Mouse (Mus musculus): ENCODE results near the gene Ctdspl.

The Ctdspl gene

DNA sequence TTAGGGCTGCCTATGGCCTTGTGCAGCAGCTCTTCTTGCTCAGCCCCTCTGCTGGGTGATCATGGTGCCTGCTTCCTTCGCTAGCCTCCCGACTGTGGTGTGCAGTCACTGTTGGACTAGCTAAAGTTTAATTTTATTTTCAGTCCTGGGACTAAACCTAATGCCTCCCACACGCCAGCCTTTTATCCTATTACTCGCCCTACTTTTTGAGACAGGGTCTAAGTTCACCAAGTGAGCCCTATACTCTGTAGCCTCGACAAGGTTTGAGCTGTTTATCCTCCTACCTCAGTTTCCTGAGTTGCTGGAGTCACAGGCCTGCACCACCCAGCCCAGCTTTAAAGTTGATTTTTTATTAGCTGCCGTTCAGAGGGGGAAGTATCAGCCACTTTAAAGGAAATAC is 99.0 kb downstream of the Ctdspl start:
- no peak for DNase-seq (ENCODE audit: low read depth in 2 of 2, low spot score in 2 of 2)

GRCm38 (mm10) chr9:119025832-119026331 is 99.6 kb downstream of the Ctdspl start:
- DNase-seq (ENCODE audit: low read depth in 2 of 2, low spot score in 2 of 2), result no peak

- DNase-seq (ENCODE audit: low read depth in 2 of 2, low spot score in 2 of 2), result no peak
Measured at GRCm38 (mm10) chr9:119027337-119027736, 101.1 kb downstream of the Ctdspl start.

DNA sequence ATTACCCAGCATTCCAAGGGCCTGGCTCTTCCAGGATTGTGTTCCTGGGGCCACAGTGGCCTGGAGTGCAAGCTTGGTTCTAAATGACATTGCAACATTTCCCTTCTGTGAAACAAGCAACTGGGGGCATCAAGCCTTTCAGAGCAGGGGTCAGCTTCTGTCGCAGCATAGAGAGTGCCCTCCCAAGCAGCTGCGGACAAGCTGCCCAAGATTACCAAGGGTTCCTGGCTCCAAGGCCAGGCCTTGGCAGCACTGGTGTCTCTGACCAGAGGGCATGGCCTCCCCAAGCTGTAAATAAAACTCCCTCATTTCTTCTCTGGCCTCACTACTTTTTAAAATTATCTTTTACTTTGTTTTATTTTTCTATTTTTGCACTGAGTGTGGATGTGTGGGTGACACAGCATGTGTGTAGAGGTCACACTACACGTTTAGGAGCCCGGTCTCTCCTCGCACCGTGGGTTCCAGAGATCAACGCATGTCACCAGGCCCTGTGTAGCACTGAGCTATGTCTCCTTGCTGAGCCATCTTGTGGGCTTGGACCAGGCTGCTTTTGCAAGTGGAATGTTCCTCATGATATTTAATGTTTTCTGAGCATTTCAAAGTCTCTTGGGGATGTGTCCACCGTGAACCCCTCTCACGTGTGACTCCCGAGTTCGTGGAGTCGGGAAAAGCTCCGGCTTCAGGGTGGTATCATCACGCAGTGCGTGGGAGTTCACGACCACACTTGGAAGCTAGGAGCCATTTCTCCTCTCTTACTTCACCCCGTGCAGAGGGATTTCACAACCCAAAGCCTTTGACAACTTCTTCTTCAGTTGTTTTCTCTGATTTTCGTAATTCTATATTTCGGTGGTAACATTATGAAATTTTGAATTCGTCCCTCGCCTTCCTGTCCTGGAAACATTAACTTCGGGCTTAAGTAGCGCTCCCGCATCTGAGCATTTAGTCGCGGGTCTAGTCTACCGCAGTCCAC is 102.3 kb downstream of the Ctdspl start:
- DNase-seq (ENCODE audit: low read depth in 2 of 2, low spot score in 2 of 2), result no peak

DNA sequence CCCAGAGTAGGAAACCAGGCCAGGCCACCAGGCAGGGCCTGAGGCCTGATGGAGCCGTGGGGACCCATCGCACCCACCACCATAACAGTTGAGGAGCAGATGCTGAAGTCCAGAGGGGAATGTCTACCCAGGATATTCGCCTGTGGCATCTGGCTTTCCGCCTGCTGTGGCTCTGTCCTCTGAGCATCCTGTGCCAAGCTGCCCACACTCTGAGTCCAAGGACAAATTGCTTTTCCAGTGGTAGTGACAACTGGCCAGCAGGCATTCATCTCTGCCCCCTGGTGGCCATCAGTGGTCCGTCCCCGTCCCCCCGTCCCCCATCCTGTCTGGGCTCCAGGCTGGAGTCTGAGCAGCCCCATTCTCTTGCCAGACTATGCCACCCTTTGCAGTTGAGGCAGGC is 103.3 kb downstream of the Ctdspl start:
- DNase-seq (ENCODE audit: low read depth in 2 of 2, low spot score in 2 of 2), result no peak

DNA sequence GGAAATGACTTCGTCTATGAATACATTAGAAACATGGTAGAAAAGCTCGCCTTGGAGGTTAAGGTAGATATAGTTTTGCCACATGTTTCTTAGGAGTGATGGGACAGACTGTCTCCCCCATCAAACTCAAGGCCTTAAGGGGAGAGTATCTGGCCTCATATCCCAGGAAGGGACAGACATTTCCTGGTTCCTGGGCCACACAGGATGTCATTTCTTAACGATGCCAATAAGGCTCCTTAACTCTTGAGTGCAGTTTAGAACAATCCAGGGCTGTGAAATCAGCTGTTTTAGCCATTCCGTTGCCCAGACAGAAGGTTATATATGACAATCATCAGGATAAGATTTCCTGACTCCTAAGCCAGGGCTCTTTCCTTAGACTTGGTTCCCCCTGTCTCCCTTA is 104.8 kb downstream of the Ctdspl start:
- DNase-seq (ENCODE audit: low read depth in 2 of 2, low spot score in 2 of 2), result no peak

DNA sequence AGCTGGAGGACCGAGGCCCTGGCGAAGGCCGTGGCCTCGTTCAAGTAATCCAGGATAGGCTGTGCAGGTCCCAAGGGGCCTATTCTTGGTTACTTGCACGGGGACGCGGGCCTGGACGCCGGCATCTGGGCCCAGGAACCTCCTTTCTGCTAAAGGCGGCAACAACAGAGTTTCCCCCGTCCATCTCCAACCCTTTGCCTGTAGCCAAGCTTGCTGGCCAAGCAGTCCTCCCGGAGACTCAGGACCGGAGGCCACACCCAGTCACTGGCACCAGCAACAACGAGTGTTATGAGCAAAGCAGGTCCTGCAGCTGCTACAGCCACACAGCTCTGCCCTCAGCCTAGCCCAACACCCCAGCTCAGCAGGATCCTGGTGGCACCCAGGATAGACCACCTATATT is 105.5 kb downstream of the Ctdspl start:
- DNase-seq (ENCODE audit: low read depth in 2 of 2, low spot score in 2 of 2), result no peak

- DNase-seq (ENCODE audit: low read depth in 2 of 2, low spot score in 2 of 2), result no peak
Measured at GRCm38 (mm10) chr9:119032538-119032937, 106.3 kb downstream of the Ctdspl start.

- DNase-seq (ENCODE audit: low read depth in 2 of 2, low spot score in 2 of 2), result no peak
Measured at GRCm38 (mm10) chr9:119033111-119033921, 107.1 kb downstream of the Ctdspl start.

- no peak for DNase-seq (ENCODE audit: low read depth in 2 of 2, low spot score in 2 of 2)
Measured at GRCm38 (mm10) chr9:119034069-119034468, 107.8 kb downstream of the Ctdspl start.

DNA sequence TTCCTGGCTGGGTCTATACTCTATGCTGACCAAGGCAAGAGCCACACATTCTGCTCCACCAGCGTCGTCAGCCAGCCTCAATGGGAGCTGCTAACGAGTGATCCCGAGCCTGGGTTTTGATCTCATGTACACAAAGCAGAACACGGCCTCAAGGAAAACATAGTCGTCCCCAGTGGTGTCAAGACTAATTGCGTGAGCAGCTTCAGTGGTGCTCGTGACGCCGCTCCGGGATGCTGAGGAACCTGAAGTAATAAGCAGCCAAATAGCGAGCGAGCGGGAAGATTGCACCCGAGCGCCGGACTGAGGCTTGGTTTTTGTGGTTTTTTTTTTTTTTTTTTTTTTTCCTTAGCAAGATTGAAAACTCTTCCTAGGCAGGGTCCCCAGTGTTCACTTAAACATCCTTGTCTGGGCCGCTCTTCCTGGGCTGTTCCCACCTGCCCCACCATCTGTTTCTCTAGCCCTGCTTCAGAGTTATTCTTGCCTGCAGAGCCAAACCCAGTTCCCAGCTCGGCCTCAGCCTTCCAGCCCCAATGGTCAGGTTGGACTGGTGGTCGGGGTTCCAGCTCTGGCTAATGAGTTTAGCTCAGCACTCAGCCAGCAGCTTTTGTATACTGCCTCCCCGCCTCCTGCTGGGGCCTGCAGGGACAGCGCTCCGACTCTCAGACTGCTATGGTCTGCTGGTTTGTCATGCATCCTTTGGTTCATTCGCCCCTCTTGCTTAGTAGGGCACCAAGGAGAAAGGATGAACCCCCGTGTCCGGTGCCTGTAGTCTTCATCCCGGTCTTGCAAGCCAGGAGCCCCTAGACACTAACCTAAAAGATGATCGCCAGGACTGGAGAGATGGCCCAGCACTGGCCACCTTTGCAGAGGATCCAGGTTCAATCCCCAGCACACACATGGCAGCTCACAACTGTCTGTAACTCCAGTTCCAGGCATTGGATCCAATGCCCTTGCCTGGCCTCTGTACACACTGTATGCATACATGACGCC is 108.7 kb downstream of the Ctdspl start:
- DNase-seq (ENCODE audit: low read depth in 2 of 2, low spot score in 2 of 2), result no peak

- DNase-seq (ENCODE audit: low read depth in 2 of 2, low spot score in 2 of 2), result no peak
Measured at GRCm38 (mm10) chr9:119035836-119036235, 109.6 kb downstream of the Ctdspl start.

- DNase-seq (ENCODE audit: low read depth in 2 of 2, low spot score in 2 of 2), result no peak
Measured at GRCm38 (mm10) chr9:119037076-119037730, 111.0 kb downstream of the Ctdspl start.

- no peak for DNase-seq (ENCODE audit: low read depth in 2 of 2, low spot score in 2 of 2)
Measured at GRCm38 (mm10) chr9:119038574-119038973, 112.3 kb downstream of the Ctdspl start.

- DNase-seq (ENCODE audit: low read depth in 2 of 2, low spot score in 2 of 2), result no peak
Measured at GRCm38 (mm10) chr9:119040101-119040775, 114.0 kb downstream of the Ctdspl start.

- DNase-seq (ENCODE audit: low read depth in 2 of 2, low spot score in 2 of 2), result no peak
Measured at GRCm38 (mm10) chr9:119048182-119048903, 122.1 kb downstream of the Ctdspl start.

DNA sequence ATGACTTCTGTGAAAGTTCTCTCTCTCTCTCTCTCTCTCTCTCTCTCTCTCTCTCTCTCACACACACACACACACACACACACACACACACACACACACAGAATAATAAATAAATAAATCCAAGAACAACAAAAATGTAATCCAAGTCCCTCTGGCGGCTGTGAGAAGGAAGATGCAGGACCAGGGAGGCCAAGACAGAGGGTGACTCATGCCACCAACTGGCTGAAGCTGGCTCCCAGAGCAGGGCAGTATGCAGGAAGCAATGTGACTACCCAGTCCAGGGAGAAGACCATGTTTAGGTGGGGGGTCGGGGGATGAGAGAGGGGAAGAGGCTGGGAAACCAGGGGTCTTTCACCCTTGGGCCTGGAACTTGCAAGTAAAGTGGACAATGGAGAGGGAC is 124.9 kb downstream of the Ctdspl start:
- no peak for DNase-seq (ENCODE audit: low read depth in 2 of 2, low spot score in 2 of 2)

GRCm38 (mm10) chr9:119052154-119052944 is 126.1 kb downstream of the Ctdspl start, which contains the start of gene Vill:
Gene Vill, plus strand, starts transcription at chr9:119052778.
- no peak for DNase-seq (ENCODE audit: low read depth in 2 of 2, low spot score in 2 of 2)
